Mouse (Mus musculus) erythroid progenitor cell, adult 5-6 weeks (primary cell): ENCODE measurements around the gene Dixdc1. TPM values are rescaled to one million over a fixed set of nuclear protein-coding genes. Genes with fewer than 3 reads are reported as not detected.

Experiments used
- ATAC-seq: replicated peaks from 2 replicates; pipeline ENCODE4 v1.8.0; 2016; ENCODE audit warnings: moderate number of reproducible peaks, mild to moderate bottlenecking, moderate TSS enrichment, inconsistent platforms; ENCODE audit not compliant: poor library complexity, low FRiP score, severe bottlenecking
- total RNA-seq, 2 experiments: library from RNA; stranded (forward) in 1 of 2; stranded (reverse) in 1 of 2; fragments of 150-400 nt in 1 of 2; fragments of 186-747, 209-891 nt in 1 of 2; gene quantifications; 2 replicates each; pipeline versions ENCODE4 v1.2.3 to v1.2.4; 2015 to 2017; ENCODE audit warnings: low replicate concordance in 2 of 2

The Dixdc1 gene
- total RNA-seq (2015; ENCODE audit: low replicate concordance) (not detected in 2 replicates), total RNA-seq (2017; ENCODE audit: low replicate concordance) (not detected in 2 replicates)

DNA sequence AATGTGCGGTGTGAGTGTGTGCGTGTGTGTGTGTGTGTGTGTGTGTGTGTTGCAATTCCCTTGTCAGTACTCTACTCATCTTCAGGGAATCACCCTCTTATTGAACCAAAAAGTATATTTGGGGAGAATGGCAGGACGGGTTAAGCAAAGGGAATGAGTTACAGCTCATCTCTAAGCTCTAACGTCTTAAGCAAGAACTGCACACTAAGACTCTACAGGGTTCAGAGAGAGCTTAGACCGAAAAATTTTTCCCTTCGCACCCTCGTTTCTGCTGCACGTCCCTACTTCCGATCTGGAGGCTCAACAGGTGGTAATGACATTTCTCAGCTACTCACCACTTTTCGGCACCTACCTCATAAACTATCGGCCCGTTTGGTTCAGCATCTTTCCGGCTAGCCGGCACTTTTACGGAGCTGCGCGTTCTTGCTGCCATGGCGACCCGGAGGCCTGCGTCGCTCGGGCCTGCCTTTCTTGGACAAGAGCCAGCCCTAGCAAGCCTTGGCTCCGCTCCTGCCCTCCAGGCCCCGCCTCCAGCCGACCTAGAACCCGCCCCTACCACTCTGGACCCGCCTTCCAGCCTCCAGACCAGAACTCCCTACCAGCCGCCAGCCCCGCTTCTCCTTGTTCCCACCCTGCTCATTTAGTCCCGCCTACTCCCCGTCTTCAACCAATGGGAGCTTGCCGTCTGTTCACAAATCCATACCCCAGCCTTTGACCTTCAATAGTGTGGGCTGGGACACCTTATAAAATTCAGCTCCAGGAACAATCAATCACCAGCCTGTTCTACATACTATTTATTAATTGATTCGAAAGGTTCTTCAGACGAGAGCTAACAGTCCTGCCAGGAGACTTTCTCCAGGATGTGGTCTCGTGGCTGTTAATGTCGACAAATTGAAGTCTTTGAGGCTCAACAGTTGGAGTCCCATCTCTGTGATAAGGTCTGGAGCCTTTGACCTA, at the start of gene Dixdc1:
Gene Dixdc1, minus strand, starts transcription at position 604 of the 957 bp plus-strand sequence.
- peak; percentile 96 for ATAC-seq

DNA sequence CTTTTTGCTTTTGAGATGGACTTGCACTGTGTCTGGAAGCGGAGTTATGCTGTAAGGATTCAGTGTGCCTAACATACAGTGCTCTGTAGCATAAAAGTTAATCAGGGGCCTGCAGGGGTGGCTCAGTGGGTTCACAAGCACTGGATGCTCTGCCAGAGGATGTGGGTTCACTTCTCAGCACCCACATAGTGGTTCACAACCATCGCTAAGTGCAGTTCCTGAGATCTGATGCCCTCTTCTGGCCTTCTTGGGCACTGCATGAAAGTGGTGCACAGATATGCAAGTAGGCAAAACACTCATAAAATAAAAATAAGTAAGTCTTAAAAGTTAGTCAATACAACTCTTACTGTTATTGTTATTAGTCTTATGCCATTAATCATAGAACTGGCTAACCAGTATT, 42.8 kb upstream of the Dixdc1 start:
- peak; percentile 69; the same call in 1 of the 2 replicates for ATAC-seq

DNA sequence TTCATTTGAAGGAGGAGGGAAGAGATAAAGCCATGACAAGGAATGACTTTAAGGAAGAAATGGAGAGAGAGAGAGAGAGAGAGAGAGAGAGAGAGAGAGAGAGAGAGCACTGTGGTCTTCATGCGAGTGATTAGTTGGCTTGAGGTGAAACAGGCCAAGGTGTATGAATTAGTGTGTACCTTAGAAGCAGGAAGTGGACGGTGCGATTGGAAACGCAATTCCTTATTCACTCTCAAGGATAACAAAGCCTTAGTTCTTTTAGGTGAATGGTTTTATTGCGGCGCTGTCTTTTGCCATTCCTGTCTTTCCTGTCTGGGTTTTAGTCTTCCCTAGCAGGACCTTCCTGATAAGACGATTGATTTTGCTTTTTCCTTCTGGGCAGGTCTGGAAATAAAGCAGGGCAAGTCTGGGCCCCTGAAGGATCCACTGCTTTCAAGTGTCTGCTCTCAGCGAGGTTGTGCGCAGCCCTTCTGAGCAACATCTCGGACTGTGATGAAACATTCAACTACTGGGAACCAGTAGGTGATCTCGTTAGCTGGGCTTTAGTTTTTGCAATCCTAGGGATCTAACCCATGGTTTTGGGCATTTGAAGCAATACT, 36.9 kb upstream of the Dixdc1 start:
- no peak for ATAC-seq

DNA sequence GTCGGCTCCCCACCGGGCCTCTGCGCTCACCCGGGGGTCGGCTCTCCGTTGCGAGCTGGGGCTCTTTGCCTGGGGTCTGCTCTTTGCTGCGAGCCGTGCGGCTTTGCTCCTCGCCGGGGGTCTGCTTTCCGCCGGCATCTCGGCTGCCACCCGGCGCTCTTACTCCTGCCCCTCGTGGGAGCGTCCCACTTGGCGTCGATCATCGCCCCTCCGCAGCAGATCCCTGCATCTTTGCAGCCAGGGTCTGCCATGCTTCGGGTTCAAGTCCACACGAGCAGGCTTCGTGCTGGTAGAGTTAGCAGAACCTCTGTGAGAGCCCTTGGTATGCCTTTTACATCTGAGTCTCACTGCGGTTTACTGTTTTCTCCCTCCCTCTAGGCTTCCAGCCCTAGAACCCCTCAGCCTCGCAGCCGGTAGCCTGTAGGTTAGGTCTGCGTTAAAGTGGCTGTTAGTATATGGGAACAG, 36.4 kb upstream of the Dixdc1 start:
- peak; percentile 33; the same call in 1 of the 2 replicates for ATAC-seq

DNA sequence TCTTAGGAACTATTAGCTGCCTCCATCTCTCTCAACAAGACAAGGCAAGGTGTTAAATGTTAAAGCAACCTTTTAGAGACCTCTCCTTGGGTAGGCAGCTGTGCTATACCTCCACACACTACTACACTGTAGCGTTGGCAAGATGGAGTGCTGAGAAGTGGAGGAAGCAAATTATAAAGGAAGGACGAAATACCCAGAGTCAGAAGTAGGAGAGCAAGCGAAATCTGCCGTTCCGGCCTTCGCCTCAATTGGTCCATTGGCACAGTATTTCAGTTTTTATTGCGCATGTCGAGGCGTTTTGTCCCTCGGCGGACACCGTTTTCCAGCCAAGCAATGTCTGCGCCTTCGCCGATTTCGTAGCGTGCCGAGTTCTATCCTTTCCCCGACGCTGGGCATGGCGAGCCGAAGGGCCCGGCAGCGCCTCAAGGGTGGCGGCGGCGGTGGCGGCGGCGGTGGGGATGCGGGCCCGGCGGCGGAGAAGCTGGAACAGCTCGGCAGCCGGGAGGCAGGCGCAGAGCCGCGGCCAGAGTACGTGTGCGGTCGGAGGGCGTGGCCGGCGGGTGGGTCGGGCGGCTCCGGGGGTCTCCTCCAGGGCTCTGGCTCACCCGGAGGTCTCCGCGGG, 35.8 kb upstream of the Dixdc1 start, which contains the start of the genes Alg9 and 1110032A03Rik:
Gene Alg9, plus strand, starts transcription at position 29 of the 622 bp plus-strand sequence.
Gene 1110032A03Rik, minus strand, starts transcription at position 530 of the 622 bp plus-strand sequence.
- peak; percentile 79 for ATAC-seq

DNA sequence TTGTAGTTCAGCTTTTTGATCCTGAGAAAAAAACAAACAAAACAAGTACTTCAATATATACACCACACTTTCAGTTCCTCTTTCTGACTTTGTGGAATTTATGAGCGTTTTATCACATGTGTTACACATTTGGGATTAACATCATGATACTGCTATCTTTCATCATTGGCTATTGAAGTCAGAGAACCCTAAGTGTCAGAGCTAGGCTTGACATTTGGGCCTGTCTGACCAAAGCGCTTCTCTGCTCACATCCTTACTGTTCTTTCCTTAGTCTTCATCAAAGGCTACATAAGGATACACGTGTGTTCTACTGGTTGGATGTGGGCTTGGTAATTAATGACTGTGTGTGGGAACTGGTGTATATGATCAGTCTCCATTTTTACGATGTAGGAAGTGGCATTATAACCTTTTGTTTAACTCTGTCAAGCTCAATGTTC, 34.7 kb upstream of the Dixdc1 start:
- ATAC-seq: 0 out of 2 replicates have a peak, but pooled peaks have one; percentile 11

DNA sequence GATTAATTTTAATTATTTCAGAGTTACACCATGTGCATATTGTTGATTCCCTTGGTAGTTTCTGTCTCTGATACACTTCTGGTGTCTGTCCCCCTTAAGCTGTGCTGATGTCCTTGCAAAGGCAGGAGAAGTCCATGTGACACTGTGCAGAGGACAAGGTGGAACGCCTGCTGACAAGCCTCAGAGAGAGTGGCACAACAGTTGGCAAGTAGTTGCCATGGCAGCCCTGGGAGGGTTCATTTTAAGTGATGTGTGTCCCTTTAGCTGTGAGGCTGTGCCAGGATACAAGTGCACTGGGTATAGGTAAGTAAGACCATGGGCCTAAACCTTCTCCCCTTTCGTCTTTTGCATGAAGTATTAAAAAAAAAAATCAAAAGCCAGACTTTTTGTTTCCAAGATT, 30.7 kb upstream of the Dixdc1 start:
- ATAC-seq: no peak

DNA sequence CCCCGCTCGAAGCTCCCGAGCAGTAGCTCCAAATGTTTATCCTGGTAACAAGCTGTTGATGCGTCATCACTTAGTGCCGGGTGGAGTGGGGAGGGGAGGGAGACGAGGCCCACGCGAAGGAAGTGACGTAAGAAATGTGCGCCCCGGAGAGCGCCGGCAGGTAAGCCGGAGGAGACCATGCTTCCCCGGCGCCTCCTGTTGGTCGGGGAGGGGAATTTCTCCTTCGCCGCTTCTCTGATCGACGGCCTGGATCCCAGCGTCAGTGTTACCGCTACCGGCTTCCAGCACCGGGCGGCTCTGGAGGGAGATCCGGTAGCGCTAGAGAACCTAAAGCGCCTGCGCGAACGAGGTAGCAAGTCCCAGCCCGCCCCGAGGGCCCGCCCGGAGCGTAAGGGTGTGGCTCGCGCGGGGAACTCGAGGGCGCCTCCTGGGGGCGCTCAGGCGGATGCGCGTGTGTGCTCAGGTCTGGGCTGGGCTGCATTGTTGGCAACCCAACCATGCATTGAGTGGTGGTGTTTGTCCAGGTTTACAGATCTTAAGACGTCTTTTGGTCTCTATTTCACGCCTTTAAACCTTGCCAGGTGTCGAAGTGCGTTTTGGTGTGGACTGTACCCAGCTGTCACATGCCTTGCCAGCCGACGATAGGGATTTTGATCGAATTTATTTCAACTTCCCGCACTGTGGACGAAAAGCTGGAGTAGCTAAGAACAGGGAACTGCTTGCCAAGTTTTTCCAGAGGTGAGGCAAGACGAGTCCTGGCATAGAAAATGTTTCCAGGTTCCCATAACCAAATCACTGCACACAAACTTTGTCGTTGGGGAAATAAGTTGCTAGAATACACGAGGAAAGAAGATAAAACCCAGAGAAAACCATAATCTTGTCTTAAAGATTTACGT, 29.0 kb upstream of the Dixdc1 start, which contains the start of gene Fdxacb1:
Gene Fdxacb1, plus strand, starts transcription at position 130 of the 896 bp plus-strand sequence.
- peak; percentile 92 for ATAC-seq

DNA sequence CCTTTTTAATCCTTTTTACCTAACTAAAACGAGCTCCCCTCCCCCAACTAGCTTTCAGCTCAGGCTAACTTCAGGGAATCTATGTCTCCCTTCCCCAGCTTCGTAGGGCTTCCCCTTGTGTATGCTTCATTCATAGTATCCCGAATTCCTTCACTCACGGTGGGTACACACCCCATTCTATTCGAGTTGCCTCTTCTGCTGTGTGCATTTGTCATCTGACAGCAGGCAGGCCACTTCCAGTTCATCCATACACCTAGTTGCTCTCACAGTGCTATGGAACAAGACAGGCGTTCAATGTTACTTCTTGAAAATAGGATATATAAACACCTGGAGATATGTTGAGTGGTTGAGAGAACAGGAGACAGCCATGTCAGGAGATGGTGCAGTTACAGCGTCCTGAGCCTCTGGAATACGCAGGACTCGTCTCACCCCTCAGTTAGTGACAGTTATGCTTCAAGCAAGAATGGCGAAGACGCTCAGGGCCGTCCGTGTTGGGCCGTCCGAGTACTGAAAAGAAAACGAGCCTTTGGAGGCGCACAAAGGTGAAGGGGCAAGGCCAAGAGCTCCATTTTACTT, 28.3 kb upstream of the Dixdc1 start:
- peak; percentile 60 for ATAC-seq

DNA sequence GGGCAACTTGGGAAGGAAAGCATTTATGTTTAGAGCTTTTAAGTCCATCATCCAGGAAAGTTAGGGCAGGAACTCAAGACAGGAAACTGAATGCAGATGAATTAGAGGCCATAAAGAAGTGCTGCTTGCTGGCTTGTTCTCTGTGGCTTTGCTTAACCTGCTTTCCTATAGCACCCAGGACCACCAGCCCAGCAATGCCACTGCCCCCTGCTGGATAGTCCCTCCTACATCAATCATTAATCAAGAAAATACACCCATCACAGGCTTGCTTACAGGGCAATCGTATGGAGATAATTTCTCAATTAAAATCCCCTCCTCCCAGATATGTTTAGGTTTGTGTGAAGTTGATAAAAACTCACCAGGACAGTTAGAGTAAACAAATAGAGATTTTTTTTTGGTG, 24.0 kb upstream of the Dixdc1 start:
- no peak for ATAC-seq

DNA sequence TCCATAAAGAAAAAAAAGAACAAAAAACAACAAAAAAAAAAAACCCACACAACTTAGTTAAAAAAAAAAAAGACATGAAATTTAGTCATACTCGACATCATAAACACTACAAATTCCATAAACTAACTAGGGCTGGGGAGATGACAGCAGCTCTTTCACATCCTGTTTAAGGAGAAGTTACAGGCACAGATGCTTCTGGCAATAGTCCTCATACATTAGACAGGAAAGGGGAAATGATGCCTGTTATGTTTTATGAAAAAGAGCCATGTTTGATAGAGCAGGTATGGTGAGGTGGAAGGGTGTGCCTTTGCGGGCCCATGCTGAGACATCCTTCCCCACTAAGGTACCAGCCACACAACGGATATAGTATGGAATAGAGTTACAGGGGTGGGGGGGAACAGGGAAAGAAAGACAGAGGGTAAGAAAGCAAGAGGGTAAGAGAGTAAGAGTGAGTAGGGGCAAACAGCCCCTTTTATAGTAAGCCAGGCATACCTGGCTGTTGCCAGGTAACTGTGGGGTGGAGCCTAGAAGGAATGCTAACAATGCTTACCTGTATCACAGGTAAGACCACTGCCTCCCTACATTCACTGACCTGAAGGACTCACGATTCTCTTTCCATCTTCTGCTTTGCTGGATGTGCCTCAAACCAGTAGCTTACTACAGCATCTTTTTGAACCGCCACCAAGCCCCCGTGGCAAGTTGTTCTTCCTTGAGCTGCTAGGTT, 22.4 kb upstream of the Dixdc1 start:
- no peak for ATAC-seq

DNA sequence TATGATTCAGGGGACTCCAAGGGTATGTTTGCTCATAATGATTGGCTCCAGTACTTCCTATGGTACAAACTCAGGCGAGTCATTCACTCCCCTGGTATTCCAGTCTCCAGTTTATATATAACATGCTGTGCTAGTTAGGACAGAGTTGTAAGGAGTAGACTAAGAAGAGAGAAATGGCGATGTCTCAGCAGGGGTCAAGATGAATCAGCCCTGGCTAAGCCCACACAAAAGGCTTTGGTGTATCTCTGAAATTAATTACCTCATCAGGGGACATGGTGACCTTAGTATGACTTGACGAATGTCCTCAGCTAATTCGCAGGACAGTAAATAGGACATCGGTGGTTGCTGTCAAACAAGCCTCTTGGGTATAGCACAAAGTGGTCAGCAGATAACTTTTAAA, 17.4 kb upstream of the Dixdc1 start:
- ATAC-seq: no peak

DNA sequence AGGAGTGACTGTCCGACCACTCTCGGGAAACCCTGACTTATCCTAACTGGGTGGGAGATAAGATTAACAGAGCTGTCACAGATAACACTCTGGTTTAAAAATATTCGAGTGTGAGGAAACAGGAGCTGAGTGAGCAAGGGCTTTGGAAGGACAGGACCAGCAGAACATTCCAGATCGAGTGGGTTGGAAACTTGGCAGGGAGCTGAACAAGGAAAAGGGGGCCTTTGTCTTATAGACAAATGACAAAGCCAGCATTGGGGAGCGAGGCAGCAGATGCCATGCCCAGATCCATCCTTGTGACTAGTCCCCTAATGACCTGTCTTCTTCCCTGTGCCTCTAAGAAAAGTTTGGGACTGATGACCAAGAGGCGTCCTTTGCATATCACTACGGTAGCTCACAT, 14.6 kb upstream of the Dixdc1 start:
- ATAC-seq: no peak

DNA sequence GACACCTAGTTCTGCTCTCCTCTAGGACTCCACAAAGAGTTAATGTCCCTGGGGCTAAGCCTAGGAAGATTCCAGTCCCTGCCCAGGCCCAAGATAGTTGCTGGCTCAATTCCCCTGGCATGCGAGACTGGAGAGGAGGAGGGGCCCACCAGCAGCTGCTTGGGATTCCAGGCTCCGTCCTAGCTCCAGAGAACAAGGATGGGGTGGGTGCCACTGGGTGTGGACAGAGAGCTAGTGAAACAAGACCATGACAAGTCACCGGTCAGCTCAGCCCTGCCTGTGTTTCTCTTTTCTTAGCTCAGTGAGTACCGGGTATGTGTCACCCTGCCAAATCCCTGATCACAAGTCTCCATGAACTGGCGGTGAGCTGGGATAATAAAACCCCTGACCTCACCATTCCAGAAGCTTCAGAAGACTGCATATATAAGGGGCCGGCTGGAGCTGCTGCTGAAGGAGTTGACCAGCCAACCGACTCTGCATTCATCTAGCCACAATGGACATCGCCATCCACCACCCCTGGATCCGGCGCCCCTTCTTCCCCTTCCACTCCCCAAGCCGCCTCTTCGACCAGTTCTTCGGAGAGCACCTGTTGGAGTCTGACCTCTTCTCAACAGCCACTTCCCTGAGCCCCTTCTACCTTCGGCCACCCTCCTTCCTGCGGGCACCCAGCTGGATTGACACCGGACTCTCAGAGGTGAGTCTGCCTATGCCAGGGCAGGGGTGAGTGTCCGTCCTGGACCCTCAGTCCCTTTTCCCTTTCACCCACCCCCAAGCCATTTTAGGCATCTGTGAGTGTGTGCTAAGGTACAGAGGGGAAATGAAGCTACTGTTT, 13.7 kb upstream of the Dixdc1 start:
- no peak for ATAC-seq

DNA sequence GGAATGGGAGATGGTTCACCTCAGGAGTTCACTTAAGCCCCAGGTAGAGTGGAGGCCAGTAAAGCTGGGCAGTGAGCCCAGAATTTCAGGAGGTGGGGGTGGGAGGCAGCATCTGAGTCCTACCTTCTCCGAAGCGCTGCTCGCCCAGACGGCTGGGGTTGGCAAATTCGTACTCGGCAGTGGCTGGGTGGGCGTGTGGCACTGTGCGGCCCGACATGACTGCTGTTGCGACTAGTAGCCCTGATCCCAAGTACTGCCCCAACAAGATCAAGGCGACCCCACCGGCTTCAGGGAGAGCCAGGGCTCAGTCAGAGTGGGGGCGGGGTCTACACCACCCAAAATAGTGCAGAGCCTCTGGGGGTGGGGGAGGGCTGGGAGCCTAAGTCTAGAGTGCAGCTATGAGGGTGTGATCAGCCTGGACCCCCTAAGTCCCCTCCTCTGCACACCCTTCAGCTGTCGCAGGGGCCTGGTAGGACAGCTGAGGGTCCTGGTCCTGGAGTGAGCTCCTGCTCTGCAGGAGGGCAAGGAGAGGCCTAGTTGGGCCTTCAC, 12.8 kb upstream of the Dixdc1 start, which contains the start of gene Hspb2:
Gene Hspb2, minus strand, starts transcription at position 301 of the 549 bp plus-strand sequence.
- no peak for ATAC-seq

DNA sequence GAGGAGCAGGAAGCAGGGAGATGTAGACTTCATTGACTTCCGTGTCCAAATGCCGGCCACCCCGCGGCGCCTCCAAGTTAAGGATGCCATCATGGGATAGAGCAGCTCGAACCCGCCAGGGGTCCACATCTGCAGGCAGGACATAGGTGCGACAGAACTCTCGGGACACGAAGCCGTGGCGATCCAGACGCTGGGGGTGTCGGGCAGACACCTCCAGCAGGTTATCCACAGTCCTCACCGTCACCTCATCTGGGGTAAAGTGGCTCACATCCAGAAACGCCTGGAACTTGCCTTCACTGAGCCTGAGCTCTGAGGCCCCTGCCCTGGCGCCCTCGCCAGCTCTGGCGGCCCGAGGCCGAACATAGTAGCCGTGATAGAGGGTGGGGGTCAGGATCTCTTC, 12.0 kb upstream of the Dixdc1 start, which contains the start of gene Cryab:
Gene Cryab, plus strand, starts transcription at position 3 of the 400 bp plus-strand sequence.
- ATAC-seq: no peak

DNA sequence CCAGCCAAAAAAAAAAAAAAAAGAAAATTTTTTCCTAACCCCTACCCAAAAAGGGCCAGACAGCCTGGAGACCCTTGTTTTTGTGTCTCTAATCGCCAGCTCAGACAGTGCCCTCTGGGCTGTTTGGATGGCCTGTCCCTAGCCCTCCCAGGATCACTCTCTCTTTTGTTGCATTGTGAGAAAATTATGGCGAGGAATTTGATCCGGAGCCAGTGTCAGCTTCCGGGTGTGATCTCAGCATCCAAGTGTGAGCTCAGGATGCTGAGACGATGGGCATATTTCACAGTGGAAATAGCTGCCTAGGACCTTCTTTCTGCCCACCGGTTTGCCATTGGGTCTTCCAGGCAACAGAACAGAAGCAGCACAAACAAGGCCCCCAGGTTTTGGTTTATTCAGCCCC, 11.4 kb upstream of the Dixdc1 start:
- no peak for ATAC-seq
